Mouse (Mus musculus) heart, adult 18-20 months (tissue): ENCODE data around the gene Samsn1. TPM values are rescaled to one million over a fixed set of nuclear protein-coding genes. Genes with fewer than 3 reads are reported as not detected.
"Not testable (repeated sequence)": the region's sequence is repeated elsewhere in the genome, so short reads cannot be mapped to it uniquely, and the experiment has no call there.

ENCODE experiments used
- DNase-seq, 2 experiments: peaks; one replicate each; pipeline ENCODE4 v3.0.0; 2021 to 2022; ENCODE audit warnings: mixed read lengths in 1 of 2
- total RNA-seq, 2 experiments: library from RNA; stranded (reverse); gene quantifications; 2 replicates each; pipeline ENCODE4 v1.2.3; 2021

The Samsn1 gene
- total RNA-seq, 2 experiments from 2014 or later, result 0.50 to 1.3 TPM

- DNase-seq, result peak in 1 of 2 experiments; percentile 13
Measured at GRCm38 (mm10) chr16:75875896-75876295, 146.2 kb downstream of the Samsn1 start.

GRCm38 (mm10) chr16:75874508-75874907 is 147.6 kb downstream of the Samsn1 start:
- no peak for DNase-seq

- DNase-seq, result no peak
Measured at GRCm38 (mm10) chr16:75872241-75872640, 149.8 kb downstream of the Samsn1 start.

DNA sequence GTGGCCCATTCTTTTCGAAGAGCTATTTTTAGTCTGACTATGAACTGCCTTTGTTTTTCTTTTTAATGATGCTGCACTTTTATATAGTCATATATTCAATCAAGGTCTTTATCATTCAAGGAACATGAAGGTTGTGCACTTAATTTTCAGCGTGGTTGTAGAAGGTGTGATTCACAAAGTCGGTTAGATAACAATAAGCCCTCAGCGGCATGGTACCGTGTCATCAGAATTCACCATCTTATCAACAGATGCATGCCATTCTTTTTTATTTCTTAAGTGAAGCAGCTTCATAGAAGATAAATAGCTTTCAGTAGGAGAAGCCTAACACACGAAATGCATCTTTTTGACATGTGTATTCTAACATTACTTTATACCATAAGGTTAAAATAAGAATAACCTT is 154.7 kb downstream of the Samsn1 start:
- DNase-seq, result no peak

GRCm38 (mm10) chr16:75865505-75865904 is 156.6 kb downstream of the Samsn1 start:
- DNase-seq, result no peak

- DNase-seq, result no peak
Measured at GRCm38 (mm10) chr16:75864673-75865072, 157.4 kb downstream of the Samsn1 start.

DNA sequence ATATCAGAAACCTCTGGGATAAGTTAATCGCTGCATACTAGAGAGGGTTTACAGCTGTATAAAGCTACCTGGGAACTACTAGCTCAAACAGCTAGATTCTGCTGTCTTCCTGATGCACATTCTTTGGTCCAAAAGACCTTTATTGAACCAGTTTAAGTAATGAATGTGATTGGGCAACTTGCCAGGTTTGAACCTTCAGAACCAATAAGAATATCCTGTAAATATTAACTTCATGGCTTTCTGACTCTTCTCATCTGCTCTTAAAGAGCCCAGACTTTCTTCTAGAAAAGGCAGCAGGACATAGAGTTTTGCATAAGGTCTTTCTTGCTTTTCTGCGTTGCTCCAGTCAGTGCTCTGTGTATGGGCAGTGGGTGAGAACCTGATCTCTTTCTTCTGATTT is 165.7 kb downstream of the Samsn1 start:
- no peak for DNase-seq

DNA sequence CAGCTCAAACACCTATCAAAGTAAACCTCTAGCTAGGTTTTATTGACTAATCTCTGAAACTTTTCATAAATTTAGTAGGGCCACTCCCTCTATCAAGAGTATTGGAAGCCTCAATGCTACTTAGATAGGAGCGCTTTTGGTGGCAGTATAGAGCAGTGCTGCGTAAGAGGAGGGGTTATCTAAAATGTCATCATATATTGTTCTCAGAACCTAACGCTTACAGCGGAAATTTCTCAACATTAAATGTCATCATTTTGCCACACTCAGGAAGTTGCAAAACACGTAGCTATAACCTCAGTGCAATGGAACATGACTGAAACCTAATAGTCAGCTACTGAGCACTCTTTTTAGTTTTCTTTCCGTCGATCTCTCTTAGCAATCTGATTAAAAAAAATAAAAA is 166.7 kb downstream of the Samsn1 start:
- peak in 1 of 2 experiments; percentile 39 for DNase-seq

DNA sequence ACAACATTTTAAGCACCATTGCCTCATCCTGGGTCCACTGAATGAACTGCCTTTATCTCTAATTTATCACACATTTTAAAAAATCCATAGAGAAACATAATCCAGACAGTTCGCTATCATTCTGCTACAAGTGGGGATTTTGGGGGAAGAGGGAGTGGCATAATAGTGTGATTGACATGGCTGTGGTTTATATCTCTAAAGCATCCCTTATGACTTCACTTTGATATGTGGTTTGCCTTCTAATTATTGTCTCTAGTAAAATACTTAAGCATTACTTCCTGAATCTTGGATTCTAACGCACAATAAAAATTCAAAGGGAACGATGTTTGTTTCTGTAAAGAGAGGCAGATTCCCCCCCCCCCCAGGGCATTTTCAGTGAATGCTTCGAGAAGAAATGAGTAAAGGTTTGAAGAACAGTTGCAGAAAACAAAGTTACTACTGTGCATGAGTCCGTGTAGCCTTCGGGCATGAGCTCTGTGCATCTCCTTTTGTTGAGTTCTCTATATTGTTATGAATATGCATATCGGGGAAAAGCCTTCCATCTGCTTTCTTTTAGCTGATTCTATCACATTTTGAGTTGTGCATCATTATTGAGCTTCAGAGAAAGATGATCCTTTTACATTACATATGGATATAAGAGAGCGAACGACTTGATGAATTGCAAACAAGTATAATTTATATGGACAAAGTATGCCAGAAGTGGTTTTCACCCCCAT is 168.4 kb downstream of the Samsn1 start:
- no peak for DNase-seq

GRCm38 (mm10) chr16:75852485-75852884 is 169.6 kb downstream of the Samsn1 start:
- DNase-seq, result no peak

- no peak for DNase-seq
Measured at GRCm38 (mm10) chr16:75849039-75849438, 173.0 kb downstream of the Samsn1 start.

DNA sequence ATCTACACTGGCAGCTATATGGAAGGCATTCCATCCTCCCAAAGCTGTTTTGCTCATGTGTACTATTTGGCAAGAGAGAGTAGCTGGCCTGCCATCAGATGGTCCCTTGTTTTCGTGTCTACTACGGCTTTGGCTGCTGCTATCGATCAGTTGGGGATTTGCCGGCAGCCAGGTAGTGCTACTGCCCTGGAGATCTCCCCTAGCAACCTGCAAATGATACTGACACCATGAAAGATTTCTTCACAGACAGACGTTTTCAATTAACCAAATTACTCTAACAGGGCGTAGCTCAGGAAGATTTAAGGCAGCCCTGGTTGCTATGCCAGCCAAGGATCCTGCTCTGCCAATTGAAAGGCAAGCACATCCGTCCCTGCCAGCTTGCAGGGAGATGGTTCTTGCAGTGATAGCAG is 178.4 kb downstream of the Samsn1 start:
- no peak for DNase-seq

GRCm38 (mm10) chr16:75843031-75843430 is 179.1 kb downstream of the Samsn1 start:
- DNase-seq, result no peak

DNA sequence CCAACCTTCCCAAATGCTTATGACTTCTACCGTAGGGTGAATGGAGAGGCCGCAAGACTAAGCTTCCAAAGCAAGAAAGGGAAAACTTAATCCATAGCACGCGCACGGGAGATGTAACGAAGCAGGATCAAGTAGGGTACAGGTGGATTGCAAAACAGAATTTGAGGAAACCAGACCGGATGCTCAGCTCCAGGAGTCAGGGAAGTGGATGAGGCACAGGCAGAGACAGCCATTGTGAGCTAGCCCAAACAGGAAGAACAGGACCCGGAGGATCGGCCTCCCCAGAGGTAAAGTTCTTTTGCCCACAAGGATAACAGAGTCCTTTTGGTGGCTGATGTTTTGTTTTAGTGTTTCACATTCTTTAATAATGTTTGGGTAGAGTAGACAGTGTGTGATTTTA is 179.5 kb downstream of the Samsn1 start:
- DNase-seq, result no peak

DNA sequence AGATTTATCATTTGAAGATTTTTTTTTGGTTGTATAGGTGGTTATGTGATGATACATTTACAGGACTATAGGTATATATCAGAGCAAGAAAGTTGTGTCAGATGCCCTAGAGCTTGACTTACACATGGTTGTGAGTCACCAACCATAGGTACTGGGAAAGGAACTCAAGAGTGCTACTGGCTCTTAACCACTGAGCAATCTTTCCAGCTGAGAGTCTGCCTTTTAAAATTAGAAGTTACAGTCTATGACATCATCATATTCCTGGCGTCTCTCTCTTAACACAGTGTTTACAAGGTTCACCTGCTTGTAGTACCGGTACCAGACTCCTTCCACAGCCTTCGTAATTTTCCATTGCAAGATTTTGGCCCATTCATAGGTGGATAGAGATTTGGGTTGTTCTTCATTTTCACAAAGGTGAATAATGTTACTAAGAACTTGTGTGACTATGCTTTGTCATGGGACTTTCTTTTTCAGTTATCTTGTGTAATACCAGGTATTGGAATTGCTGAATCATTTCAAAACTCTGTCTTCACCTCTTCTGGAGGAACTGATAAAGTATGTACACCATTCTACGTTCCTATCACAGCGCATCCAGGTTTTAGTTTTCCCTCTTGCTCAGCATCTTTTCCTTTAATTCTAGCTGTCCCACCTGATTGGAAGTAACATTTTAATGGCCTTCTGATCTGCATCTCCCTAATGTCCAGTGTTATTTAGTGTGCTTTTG is 184.2 kb downstream of the Samsn1 start:
- no peak for DNase-seq

DNA sequence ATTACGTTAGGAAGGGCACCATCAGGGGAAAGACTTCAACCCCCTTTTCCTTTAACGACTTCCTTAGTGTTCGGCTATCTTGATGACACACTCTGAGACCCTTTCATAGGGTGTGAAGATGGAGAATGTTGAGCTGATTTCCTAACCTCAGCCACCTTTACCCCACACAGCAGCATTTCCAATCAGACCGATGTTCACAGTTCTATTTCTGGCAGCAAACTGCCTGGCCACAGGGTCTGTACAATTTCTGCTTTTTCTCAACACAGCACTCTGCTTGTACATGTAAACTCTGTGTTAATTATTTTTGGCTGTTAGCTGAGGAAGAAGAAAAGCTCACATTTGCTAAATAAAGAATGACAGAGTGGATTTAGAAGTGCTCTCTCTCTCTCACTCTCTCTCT is 190.7 kb downstream of the Samsn1 start:
- no peak for DNase-seq

DNA sequence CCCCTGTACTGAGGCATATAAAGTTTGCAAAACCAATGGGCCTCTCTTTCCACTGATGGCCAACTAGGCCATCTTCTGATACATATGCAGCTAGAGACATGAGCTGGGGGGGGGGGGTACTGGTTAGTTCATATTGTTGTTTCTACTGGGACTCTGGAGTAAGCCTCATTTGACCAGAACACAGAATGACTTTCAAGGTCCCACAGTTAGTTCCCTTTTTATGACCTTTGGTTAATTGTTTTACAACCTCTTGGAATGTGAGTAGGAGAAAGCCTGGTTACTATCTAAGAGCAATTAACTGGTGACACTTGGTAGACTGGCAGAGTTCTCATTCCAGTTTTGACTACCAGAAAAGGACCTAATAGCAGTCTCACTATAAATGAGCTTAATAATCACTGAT is 195.1 kb downstream of the Samsn1 start:
- not testable (repeated sequence) for DNase-seq

DNA sequence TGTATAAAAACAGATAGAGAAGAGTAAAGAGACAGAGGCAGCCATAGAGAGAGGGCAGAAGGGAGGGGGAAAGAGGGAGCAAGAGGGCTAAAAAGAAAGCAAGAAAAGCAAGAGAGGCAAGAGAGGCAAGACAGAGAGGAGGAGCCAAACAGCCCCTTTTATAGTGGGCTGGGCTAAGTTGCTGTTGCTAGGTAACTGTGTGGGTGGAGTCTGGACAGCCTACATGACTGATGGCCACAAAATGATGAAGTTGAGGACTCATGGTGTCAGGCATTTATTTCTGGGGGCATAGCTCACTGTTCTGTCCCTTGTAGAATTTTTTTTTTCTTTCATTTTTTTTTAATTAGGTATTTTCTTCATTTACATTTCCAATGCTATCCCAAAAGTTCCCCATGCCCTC is 195.6 kb downstream of the Samsn1 start:
- DNase-seq, result no peak

- DNase-seq, result no peak
Measured at GRCm38 (mm10) chr16:75823226-75823625, 198.9 kb downstream of the Samsn1 start.

- DNase-seq, result no peak
Measured at GRCm38 (mm10) chr16:75820963-75821362, 201.1 kb downstream of the Samsn1 start.
